Mouse (Mus musculus) spleen, adult 18-20 months (tissue): ENCODE data around the gene Stat4.

Experiments
- DNase-seq, 2 experiments: peaks; one replicate each; pipeline ENCODE4 v3.0.0; 2022; ENCODE audit warnings: mixed read lengths in 2 of 2

Stat4 gene

GRCm38 (mm10) chr1:51986848-51987247 lies at the start of gene Stat4:
TSS of gene Stat4 (plus strand) at chr1:51987148.
- no peak for DNase-seq

GRCm38 (mm10) chr1:51938357-51938756 lies 48.6 kb upstream of the Stat4 start:
- DNase-seq: no peak

- peak in 1 of 2 experiments; percentile 29 for DNase-seq
Measured at GRCm38 (mm10) chr1:51944755-51945154, 42.2 kb upstream of the Stat4 start.

DNA sequence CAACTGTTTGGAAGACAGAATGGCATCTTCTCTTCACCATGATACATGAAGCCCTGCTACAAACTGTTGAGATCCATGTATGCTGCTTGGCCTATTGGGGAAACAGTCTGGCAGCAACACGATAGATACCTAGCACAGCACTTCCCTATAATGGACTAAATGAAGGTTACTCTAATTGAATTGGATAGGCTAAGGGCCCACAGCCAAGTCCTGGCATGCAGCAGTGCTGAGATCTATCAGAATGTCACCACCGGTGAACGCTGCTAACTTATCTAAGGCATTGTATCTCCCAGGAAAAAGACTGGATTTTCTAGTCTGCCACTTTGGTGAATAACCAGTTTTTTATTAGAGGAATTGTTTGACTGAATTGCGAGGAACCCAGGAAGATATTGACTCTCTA lies 39.8 kb upstream of the Stat4 start:
- no peak for DNase-seq

DNA sequence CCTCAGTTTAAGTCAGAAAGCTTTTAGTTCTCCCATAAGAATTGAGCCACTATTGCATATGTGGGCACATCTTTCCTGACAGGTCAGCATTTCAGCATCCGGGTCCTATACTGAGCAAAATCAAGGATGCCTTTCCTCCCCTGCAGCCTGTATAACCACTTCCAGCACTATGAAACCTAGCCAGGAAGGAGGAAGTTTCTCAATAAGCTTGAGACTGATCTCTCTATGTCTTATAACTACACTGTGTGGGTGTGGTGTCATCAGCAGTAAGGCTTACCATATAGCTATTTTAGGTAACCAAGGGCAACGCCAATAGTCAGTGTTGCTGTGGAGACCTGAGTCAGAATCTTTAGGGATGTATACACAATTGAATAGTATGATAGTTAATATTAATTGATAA lies 22.3 kb upstream of the Stat4 start:
- no peak for DNase-seq

DNA sequence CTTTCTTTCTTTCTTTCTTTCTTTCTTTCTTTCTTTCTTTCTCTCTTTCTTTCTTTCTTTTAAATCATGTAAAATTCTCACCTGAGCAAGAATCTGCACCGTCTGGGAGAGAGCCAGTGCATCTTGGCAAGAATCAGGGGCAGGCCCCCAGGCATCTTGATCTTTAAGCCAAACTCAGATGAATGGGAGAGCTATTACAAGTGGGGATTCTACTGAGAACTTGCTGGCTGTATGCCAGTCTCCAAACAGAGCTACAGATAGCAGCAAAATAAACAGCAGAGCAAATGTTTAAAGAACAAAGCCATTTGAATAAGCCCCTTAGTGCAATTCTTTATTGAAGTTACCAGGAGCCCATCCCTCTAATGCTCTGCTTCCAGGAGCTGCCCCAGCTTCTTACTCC lies 18.0 kb upstream of the Stat4 start:
- DNase-seq: no peak

- DNase-seq: no peak
Measured at GRCm38 (mm10) chr1:51970182-51970581, 16.8 kb upstream of the Stat4 start.

- no peak for DNase-seq
Measured at GRCm38 (mm10) chr1:51975589-51975988, 11.4 kb upstream of the Stat4 start.

DNA sequence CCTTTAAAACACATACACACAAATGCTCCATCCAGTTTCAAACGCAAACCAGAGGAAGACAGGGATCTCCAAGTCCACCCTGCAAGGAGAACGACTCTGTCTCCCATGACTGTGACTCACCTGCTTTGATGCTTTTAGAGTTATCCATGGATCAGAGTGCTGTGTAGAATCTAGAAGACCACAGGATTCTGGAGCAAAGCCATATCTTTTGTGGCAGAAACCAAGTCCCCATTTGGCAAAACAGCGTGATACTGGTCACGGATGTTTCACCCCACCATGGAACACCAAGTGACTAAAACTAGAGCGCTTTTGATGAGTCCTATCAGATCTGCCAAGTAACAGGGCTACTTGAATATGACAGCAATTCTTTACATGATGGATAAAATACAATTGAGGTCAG lies 7.9 kb upstream of the Stat4 start:
- no peak for DNase-seq

DNA sequence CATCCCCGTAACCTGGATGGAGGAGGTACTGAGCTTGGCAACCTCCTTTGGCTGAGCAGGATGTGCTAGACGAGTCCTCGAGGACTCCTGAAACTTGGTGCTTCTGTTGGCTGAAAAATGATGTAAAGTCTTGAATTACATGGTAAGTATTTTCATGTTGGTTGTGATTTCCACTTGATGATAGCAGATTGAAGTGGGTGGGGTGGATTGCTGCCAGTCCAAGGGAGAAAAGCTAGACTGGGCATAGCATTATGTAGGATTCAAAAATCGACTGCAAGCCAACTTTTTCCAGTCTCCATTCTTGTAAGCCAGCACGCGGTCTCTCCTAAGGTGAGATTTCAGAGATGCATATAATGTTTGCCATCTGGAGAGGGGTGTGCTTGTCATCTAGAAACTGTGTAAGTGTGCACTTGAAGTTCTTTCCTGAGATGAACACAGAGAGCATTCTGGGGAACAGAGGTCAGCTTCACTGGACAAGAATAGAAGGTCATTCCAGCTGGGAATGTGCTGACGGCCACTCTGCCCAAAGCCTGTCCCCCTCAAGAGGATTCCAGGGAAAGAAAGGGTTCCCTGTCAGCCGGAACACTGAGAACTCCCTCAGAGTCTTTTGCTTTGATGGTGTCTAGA lies 5.1 kb downstream of the Stat4 start:
- DNase-seq: no peak

GRCm38 (mm10) chr1:51996056-51996455 lies 9.1 kb downstream of the Stat4 start:
- no peak for DNase-seq

DNA sequence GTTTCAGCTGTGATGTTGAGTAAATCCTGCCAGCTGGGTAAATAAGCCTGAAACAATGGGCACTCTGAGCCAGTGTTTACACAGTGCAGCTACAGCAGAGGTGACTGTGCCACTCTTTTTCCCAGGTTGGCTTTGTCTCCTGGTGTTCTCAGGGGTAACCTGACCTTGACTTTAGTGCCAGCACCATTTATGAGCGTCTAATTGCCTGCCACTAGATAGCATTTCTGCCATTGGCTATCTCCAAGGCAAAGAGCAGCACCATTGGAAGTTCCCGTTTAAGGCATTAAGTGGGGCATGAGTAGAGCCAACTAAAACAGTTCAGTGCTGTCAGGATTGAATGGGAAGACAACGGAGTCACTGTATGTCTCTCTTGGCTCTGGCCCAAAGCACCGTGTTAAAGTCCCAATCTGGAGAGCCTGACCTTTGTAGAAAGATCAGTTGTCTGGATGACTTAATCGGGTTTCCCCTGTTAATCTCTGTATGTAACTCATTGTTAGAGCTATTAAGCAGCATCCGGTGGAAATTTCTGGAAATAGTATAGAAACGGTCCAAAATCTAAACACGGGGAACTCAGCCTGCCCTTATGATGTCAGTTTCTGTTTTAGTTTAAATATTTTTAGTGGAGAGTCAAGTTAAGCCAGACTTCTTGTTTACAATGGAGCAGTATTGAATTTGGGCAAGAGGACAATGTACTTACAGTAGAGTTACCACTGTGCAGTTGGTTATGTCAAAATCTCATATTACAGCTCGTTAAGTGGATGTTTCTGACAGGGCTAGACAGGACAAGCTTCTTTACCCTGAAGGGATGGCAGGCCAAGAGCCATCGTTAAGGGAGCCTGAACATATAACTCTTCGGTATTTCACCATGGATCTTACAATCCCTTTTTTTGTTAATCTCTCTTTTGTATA lies 10.1 kb downstream of the Stat4 start:
- DNase-seq: no peak

DNA sequence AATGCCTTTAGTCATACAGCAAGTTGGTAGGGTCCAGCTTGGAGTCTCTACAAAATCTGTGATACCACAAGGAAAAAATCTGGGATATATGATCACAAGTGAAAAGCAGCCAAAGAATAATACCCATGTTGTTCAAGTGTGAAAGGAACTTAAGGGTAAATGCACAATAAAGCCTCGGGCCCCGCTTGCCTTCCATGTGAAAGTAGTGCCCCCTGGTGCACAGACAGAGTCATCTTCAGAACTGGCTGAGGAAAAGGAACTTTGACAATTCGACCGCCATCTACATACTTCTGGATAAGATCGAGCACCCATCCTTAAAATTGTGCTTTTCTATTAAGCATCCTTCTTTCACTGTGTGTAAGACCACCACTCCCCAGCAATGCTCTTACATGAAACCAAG lies 11.6 kb downstream of the Stat4 start:
- peak in 1 of 2 experiments; percentile 44 for DNase-seq

DNA sequence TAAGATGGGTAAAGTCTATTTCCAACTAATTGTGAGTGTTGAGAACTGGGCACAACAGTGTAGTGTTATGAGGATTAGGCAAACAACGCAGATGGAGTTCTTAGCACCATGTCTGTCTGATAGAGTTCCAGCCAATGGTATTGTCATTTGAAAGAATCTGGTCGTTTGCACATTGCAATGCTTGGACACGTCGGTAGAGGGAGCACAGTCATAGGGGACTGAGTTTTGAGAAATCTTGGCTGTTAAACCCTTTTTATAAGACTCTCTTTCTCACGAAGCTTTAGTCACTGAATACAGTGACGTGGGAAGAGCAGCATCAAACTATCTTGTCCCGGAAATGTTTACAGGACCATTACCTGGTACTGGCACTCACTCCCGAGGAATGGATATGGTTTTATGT lies 17.1 kb downstream of the Stat4 start:
- peak; percentile 54 to 78 for DNase-seq

GRCm38 (mm10) chr1:52008443-52008842 lies 21.5 kb downstream of the Stat4 start:
- DNase-seq: peak; percentile 61 to 69

DNA sequence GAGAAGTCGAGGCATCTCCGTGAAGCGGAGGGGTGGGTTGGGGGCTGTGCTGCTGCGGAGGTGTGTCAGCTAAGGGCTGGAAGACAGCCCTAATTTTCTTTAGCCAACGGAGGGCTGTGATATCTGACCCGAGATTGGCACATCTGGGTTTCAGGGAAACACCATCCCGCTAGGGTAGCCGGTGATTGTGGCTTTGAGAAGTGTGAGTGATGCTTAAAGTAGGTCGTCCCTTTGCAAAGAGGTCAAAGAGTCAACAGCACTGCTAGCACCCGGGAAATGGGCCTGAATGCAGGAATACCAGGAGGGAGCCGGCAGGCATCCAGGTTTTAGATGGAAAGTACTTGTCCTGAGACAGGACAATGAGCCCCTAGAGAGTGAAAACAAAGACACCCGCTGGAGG lies 22.0 kb downstream of the Stat4 start:
- peak in 1 of 2 experiments; percentile 28 for DNase-seq

DNA sequence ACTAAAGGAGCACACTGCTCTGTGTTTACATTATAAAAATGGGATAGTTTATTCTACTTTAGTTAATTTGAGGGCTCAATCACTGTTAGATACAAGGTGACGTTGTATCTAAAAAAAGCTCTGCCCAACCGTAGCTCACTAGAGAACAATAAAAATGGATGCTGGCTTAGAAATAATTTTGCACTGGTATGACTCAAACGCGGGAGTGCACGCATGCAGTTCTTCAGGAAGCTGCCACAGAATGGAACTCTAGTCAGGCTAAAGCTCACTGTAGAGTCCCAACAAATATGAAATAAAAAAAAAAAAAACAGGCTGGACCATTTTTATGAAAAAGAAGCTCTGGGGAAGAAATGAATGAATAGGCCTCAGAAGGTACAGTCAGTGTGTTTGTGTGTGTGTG lies 23.8 kb downstream of the Stat4 start:
- DNase-seq: no peak

DNA sequence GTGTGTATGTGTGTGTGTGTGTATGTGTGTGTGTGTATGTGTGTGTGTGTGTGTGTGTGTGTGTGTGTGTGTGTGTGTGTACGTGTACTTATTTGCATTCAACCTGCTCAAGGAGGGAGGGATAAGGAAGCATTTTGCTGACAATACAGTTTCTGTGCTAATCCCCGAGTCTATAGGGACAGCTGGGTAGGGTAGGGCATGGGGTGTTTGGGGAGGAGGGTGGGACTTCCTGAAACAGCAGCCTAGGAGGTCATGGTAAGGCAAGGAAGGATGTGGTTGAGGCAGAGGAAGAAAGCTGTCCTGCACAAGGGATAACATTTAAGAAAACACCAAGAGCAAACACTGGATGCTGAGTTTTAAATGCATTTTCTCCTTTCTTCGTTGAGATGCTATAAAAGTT lies 24.3 kb downstream of the Stat4 start:
- DNase-seq: peak in 1 of 2 experiments; percentile 24

DNA sequence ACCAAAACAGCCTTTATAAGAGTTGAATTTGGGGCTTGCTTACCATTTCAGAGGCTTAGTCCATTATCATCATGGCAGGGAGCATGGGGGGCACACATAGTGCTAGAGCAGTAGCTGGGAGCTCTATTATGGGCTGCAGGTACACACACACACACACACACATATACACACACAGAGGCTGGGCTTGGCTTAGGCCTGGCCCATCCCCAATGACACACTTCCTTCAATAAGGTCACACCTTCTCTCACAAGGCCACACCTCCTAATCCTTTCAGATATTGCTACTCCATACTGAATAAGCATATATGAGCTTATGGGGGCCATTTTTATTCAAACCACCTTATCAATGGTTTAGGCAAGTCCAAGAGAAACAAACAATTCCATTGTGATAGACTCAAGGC lies 25.3 kb downstream of the Stat4 start:
- no peak for DNase-seq

DNA sequence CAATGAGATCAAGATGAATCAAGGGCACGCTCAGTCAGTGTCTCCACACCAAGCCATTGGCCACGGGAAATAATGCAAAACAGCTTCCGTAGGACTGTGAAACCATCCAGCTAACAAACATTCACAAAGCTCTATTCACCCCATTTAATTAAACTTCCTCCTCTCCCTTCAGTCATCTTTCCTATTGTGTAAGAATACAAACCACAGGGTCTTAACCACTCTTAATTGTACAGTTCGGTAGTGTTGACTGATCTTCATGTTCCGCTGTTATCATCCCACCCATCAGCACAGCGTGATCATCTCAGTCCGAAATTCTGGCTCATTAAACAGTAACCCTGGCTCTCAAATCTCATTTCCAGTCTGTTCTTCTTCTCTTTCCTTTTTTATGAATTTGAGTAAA lies 25.8 kb downstream of the Stat4 start:
- DNase-seq: no peak

GRCm38 (mm10) chr1:52019621-52020020 lies 32.7 kb downstream of the Stat4 start:
- no peak for DNase-seq

DNA sequence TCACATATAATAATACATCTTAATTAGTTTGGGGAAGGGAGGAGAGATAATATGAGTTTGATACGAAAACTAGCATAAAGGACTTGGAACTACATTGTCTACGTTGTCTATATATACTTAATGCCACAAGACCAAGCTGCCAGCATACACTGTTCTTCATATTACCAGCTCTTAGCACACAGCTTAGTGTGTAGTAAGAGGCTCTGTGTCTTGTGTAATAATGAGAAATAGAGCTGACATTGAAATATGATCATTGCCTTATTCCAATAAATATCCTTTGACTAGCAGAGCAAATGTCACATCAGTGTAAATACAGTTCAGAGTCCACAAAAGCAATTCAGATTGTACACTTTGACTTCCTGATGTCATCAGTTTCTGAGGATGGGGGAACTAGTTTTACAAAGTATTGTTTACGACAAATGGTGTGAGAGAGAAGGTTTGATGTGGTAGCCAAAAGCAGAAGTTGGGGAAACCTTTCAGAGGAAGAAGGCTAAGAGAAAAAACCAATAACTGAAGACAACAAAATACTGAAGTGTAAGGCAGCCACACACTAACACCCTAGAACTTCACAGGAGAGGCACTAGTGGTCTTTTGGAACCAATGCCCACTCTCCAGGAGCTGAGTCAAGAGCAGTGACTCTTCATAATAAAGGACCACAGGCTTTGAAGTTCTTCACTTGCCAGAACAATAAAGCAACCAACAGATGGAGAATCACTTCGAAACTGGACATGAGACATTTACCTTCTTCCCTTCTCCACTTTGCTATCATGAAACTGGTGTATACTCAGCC lies 35.2 kb downstream of the Stat4 start:
- no peak for DNase-seq

- DNase-seq: no peak
Measured at GRCm38 (mm10) chr1:52028686-52029085, 41.7 kb downstream of the Stat4 start.
